Mouse (Mus musculus): ENCODE data around the gene Slc44a5. TPM values are rescaled to one million over a fixed set of nuclear protein-coding genes. Genes with fewer than 3 reads are reported as not detected.

Slc44a5 gene
- polyA plus RNA-seq, 1 experiment from 2014 or later = 5.7 TPM

- Histone ChIP-seq H3K4me1 (peaks cover 3% of the 10 kb centered on the region; the same call in 1 of the 2 replicates), H3K27me3 (replicated peaks) (no peaks in the 10 kb centered on the region), H3K27ac (replicated peaks) (no peak overlapping the region), H3K36me3 (no peaks in the 10 kb centered on the region), H3K4me3 (replicated peaks) (no peak overlapping the region), H3K9me3 (replicated peaks) (no peaks in the 10 kb centered on the region), H3K9ac (replicated peaks) (no peak overlapping the region), H3K4me2 (no peak overlapping the region)
- no peak for ATAC-seq (ENCODE audit: low FRiP score)
- 90% methylated on average over 7 of the region's 7 CpGs for WGBS
These were observed 201.5 kb downstream of the Slc44a5 start for GRCm38 (mm10) chr3:154174766-154175165.

GRCm38 (mm10) chr3:154177665-154178305 lies 204.5 kb downstream of the Slc44a5 start:
- no peaks in the 10 kb centered on the region for H3K36me3 ChIP-seq
- no peak overlapping the region for H3K4me2 ChIP-seq
- H3K27ac ChIP-seq (replicated peaks) = no peak overlapping the region
- no peak for ATAC-seq (ENCODE audit: low FRiP score)
- no peaks in the 10 kb centered on the region for H3K9me3 ChIP-seq (replicated peaks)
- no peak overlapping the region for H3K9ac ChIP-seq (replicated peaks)
- 77% methylated on average over 8 of the region's 8 CpGs for WGBS
- peaks cover 3% of the 10 kb centered on the region; the same call in 1 of the 2 replicates for H3K4me1 ChIP-seq
- no peaks in the 10 kb centered on the region for H3K27me3 ChIP-seq (replicated peaks)
- no peak overlapping the region for H3K4me3 ChIP-seq (replicated peaks)

- ATAC-seq (ENCODE audit: low FRiP score) = no peak
These were observed 206.2 kb downstream of the Slc44a5 start for GRCm38 (mm10) chr3:154179423-154179920.

GRCm38 (mm10) chr3:154182987-154183386 lies 209.8 kb downstream of the Slc44a5 start:
- no peak overlapping the region for H3K4me3 ChIP-seq (replicated peaks)
- no peak overlapping the region for H3K4me2 ChIP-seq
- no peak for ATAC-seq (ENCODE audit: low FRiP score)
- WGBS = 90% methylated on average over 7 of the region's 7 CpGs
- no peak overlapping the region for H3K9ac ChIP-seq (replicated peaks)
- no peaks in the 10 kb centered on the region for H3K9me3 ChIP-seq (replicated peaks)
- no peaks in the 10 kb centered on the region for H3K4me1 ChIP-seq
- no peaks in the 10 kb centered on the region for H3K36me3 ChIP-seq
- H3K27ac ChIP-seq (replicated peaks) = no peak overlapping the region
- H3K27me3 ChIP-seq (replicated peaks) = no peaks in the 10 kb centered on the region

More at GRCm38 (mm10) chr3:154179423-154179920, 206.2 kb downstream of the Slc44a5 start:
- Histone ChIP-seq H3K4me3 (replicated peaks) (no peak overlapping the region), H3K4me2 (no peak overlapping the region), H3K4me1 (peaks cover 3% of the 10 kb centered on the region; the same call in 1 of the 2 replicates), H3K9ac (replicated peaks) (no peak overlapping the region), H3K27ac (replicated peaks) (no peak overlapping the region), H3K27me3 (replicated peaks) (no peaks in the 10 kb centered on the region), H3K9me3 (replicated peaks) (no peaks in the 10 kb centered on the region), H3K36me3 (no peaks in the 10 kb centered on the region)
- 100% methylated on average over 2 of the region's 3 CpGs for WGBS

DNA sequence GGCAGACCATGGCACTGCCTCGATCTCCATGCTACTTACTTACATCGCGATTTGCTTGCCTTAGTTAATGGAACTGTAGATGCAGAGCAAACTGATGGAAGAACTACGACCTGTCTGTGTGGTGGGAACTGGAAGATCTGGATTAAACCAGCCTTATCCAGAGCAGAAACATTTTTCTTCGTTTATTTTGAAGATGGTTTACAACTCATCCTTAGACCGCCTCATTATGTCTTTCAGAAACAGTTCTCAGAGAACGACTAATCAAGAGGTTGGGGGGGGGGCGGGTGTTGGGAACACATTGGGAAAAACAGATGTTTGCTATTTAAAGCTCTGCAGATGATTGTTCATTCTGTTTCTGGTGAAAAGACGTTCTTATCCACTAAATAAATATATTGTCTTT lies 210.7 kb downstream of the Slc44a5 start:
- no peak overlapping the region for H3K4me3 ChIP-seq (replicated peaks)
- no peaks in the 10 kb centered on the region for H3K9me3 ChIP-seq (replicated peaks)
- ATAC-seq (ENCODE audit: low FRiP score) = no peak
- no peak overlapping the region for H3K9ac ChIP-seq (replicated peaks)
- 88% methylated on average over 9 of the region's 9 CpGs for WGBS
- H3K27ac ChIP-seq (replicated peaks) = no peak overlapping the region
- no peaks in the 10 kb centered on the region for H3K36me3 ChIP-seq
- H3K4me2 ChIP-seq = no peak overlapping the region
- H3K27me3 ChIP-seq (replicated peaks) = no peaks in the 10 kb centered on the region
- H3K4me1 ChIP-seq = no peaks in the 10 kb centered on the region

- no peaks in the 10 kb centered on the region for H3K27me3 ChIP-seq (replicated peaks)
- H3K9ac ChIP-seq (replicated peaks) = no peak overlapping the region
- H3K9me3 ChIP-seq (replicated peaks) = no peaks in the 10 kb centered on the region
- H3K4me3 ChIP-seq (replicated peaks) = no peak overlapping the region
- peaks cover 6% of the 10 kb centered on the region; the same call in 1 of the 2 replicates for H3K4me1 ChIP-seq
- H3K27ac ChIP-seq (replicated peaks) = no peak overlapping the region
- 78% methylated on average over 9 of the region's 9 CpGs for WGBS
- ATAC-seq (ENCODE audit: low FRiP score) = no peak
- H3K36me3 ChIP-seq = no peaks in the 10 kb centered on the region
- H3K4me2 ChIP-seq = no peak overlapping the region
These were observed 215.4 kb downstream of the Slc44a5 start for GRCm38 (mm10) chr3:154188668-154189067.

- no peak overlapping the region for H3K9ac ChIP-seq (replicated peaks)
- H3K4me2 ChIP-seq = no peak overlapping the region
- WGBS = 12% methylated on average over 13 of the region's 14 CpGs
These were observed 219.2 kb downstream of the Slc44a5 start for GRCm38 (mm10) chr3:154192328-154193030.

DNA sequence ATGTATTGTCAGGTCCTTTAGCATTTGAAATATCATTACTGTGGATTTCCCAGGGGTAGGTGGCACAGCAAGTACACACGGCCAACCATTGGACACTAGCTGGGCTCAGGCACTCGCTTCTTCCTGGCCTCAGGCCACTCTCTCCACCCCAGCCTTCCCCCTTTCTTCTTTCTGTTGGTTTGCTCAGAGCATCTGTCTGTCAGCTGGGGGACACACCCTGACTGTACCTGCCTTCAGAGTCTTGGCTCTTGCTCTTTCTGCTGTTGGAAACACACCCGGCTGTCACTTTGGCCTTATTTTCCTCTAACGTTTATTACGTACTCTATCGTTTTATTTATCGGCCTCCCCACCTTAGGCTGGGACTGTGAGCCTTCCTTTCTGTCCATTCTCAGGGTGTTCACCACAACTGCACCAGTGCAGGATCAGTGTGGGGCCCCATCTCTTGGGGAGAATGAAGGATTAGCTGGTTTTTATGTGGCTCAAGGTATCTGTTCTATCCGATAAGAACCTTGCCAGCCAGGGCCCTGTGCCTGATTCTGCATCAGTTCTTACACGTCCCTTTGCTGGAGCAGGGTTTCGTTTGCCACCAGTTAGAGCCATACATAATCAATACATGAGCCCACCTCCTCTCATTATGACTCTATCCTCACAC lies 220.1 kb downstream of the Slc44a5 start:
- Histone ChIP-seq H3K36me3 (no peaks in the 10 kb centered on the region), H3K4me1 (peaks cover 6% of the 10 kb centered on the region; the same call in 1 of the 2 replicates), H3K27ac (replicated peaks) (no peak overlapping the region), H3K27me3 (replicated peaks) (no peaks in the 10 kb centered on the region), H3K4me2 (no peak overlapping the region), H3K9me3 (replicated peaks) (no peaks in the 10 kb centered on the region), H3K4me3 (replicated peaks) (no peak overlapping the region), H3K9ac (replicated peaks) (no peak overlapping the region)
- no peak for ATAC-seq (ENCODE audit: low FRiP score)
- 61% methylated on average over 10 of the region's 10 CpGs for WGBS

More at GRCm38 (mm10) chr3:154192328-154193030, 219.2 kb downstream of the Slc44a5 start:
- no peak overlapping the region for H3K4me3 ChIP-seq (replicated peaks)
- peaks cover 6% of the 10 kb centered on the region; the same call in 1 of the 2 replicates for H3K4me1 ChIP-seq
- ATAC-seq (ENCODE audit: low FRiP score) = no peak
- H3K27ac ChIP-seq (replicated peaks) = no peak overlapping the region
- H3K36me3 ChIP-seq = no peaks in the 10 kb centered on the region
- no peaks in the 10 kb centered on the region for H3K9me3 ChIP-seq (replicated peaks)
- H3K27me3 ChIP-seq (replicated peaks) = no peaks in the 10 kb centered on the region

DNA sequence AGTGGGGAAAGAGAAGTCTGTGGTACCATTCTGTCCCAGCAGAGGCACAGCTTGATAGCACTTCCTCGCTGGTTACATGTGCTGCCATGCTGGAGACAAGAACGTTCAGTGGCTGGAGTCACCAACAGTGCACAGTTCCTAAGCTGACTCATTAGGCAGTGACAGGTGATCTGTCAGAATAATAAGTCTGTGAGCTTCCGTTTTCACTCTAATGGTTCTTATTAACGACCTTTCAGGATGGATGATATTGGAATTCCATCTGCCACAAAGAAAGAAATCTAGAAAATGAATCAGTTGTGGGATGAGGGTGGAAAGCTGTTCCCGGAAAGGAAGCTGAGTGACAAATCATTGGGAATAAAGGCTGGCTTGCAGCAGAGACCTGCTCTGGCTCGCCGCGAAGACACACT lies 227.2 kb downstream of the Slc44a5 start:
- no peak overlapping the region for H3K4me3 ChIP-seq (replicated peaks)
- H3K27me3 ChIP-seq (replicated peaks) = no peaks in the 10 kb centered on the region
- no peak for ATAC-seq (ENCODE audit: low FRiP score)
- H3K9ac ChIP-seq (replicated peaks) = no peak overlapping the region
- H3K4me1 ChIP-seq = 0 out of 2 replicates have a peak, but pooled peaks cover 4% of the 10 kb centered on the region
- H3K27ac ChIP-seq (replicated peaks) = no peak overlapping the region
- H3K4me2 ChIP-seq = no peak overlapping the region
- no peaks in the 10 kb centered on the region for H3K9me3 ChIP-seq (replicated peaks)
- no peaks in the 10 kb centered on the region for H3K36me3 ChIP-seq
- WGBS = 42% methylated on average over 8 of the region's 8 CpGs

DNA sequence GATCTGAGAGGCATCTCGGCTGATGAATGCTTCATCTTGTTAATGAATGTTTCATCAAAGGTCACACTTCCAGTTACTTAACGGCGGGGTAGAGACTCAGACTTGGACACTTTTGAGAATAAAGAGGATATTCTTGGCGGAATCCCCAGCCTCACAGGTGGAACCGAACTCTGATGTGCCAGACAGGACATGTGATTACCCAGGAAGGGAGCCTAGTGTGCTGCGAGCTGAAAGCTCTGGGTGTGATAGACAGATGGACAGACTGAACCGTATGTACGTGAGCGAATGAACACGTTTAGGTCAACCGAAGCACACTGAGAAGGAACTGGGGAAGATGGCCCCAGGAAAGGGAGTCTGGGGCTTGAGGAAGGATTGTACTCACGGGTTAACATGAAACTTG lies 228.6 kb downstream of the Slc44a5 start:
- Histone ChIP-seq H3K36me3 (no peaks in the 10 kb centered on the region), H3K27ac (replicated peaks) (no peak overlapping the region), H3K4me1 (0 out of 2 replicates have a peak, but pooled peaks cover 4% of the 10 kb centered on the region), H3K4me3 (replicated peaks) (no peak overlapping the region), H3K4me2 (no peak overlapping the region), H3K27me3 (replicated peaks) (no peaks in the 10 kb centered on the region), H3K9me3 (replicated peaks) (no peaks in the 10 kb centered on the region), H3K9ac (replicated peaks) (no peak overlapping the region)
- ATAC-seq (ENCODE audit: low FRiP score) = no peak
- WGBS = 92% methylated on average over 12 of the region's 12 CpGs

GRCm38 (mm10) chr3:154202383-154202782 lies 229.1 kb downstream of the Slc44a5 start:
- no peak overlapping the region for H3K9ac ChIP-seq (replicated peaks)
- no peak overlapping the region for H3K4me3 ChIP-seq (replicated peaks)
- no peak overlapping the region for H3K27ac ChIP-seq (replicated peaks)
- no peak for ATAC-seq (ENCODE audit: low FRiP score)
- 0 out of 2 replicates have a peak, but pooled peaks cover 4% of the 10 kb centered on the region for H3K4me1 ChIP-seq
- no peaks in the 10 kb centered on the region for H3K27me3 ChIP-seq (replicated peaks)
- H3K4me2 ChIP-seq = no peak overlapping the region
- WGBS = 87% methylated on average over 13 of the region's 13 CpGs
- no peaks in the 10 kb centered on the region for H3K9me3 ChIP-seq (replicated peaks)
- H3K36me3 ChIP-seq = no peaks in the 10 kb centered on the region

All from neural tube, embryonic 15.5 days (tissue).